ENCODE assay signal across 26 mouse cellular contexts in the genomic region with DNA sequence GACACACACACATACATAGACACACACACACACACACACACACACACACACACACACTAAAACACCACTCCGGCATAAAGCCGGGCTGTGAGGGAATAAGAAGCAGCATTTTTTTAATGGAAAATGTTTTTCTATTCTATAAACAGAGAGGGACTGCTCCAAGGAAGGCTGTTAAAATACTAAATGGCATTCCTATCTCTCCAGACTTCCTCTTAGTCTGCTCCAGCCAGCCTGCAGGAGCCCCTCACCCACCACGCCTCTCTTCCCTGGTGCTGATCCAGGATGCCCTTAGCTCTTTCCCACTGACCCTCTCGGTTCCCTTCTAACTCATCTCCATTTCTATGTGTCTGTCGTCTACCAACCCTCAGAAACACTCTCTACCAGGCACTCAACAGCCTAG. TPM values are rescaled to one million over a fixed set of nuclear protein-coding genes. Genes with fewer than 3 reads are reported as not detected.
DNase-seq lines count a peak whose midpoint lies in the region; ATAC-seq and TF ChIP-seq lines count a peak whose summit lies in the region.
"Had no signal": no experiment of that assay in that cellular context is flagged by ENCODE, and none has a peak within 500 bp of the region (broad histone marks: within the 10 kb centered on the region; RNA-seq: fewer than 3 reads in every experiment).

No protein-coding gene starts in this region.

- H3K4me2 ChIP-seq in heart, embryonic 14.5 days (ENCODE audit: low read length): no peak overlapping the region
- no peak overlapping the region for H3K4me2 ChIP-seq in lung, embryonic 15.5 days
- no peak overlapping the region for H3K4me2 ChIP-seq in intestine, postnatal 0 days (replicated peaks; ENCODE audit: low read depth)
- H3K4me2 ChIP-seq: hindbrain, embryonic 14.5 days; limb, embryonic 15.5 days; midbrain, embryonic 13.5 days; neural tube, embryonic 12.5 days had no signal

- WGBS in heart, embryonic 14.5 days: 71% methylated on average over 5 of the region's 5 CpGs
- 57% methylated on average over 5 of the region's 5 CpGs for WGBS in lung, embryonic 15.5 days
- 73% methylated on average over 5 of the region's 5 CpGs for WGBS in intestine, postnatal 0 days
- WGBS in small intestine, adult 2 months: 79% methylated on average over 5 of the region's 5 CpGs

- H3K9me3 ChIP-seq in heart, embryonic 14.5 days (ENCODE audit: control insufficient read depth, low read length): peaks cover 9% of the 10 kb centered on the region; the same call in 1 of the 2 replicates
- H3K9me3 ChIP-seq in lung, embryonic 15.5 days: peaks cover 5% of the 10 kb centered on the region; the same call in 1 of the 2 replicates
- no peaks in the 10 kb centered on the region for H3K9me3 ChIP-seq in intestine, postnatal 0 days (ENCODE audit: control insufficient read depth)

- no peaks in the 10 kb centered on the region for H3K36me3 ChIP-seq in heart, embryonic 14.5 days (ENCODE audit: control insufficient read depth, insufficient read depth, low read length)
- H3K36me3 ChIP-seq in lung, embryonic 15.5 days: no peaks in the 10 kb centered on the region
- peaks cover 3% of the 10 kb centered on the region; the same call in 1 of the 2 replicates for H3K36me3 ChIP-seq in intestine, postnatal 0 days (ENCODE audit: control insufficient read depth, insufficient read depth)
- H3K36me3 ChIP-seq in small intestine, adult 2 months (ENCODE audit: control insufficient read depth, insufficient read depth, low read length): peaks cover 13% of the 10 kb centered on the region
- H3K36me3 ChIP-seq: limb, embryonic 15.5 days; midbrain, embryonic 13.5 days; neural tube, embryonic 12.5 days had no signal

- peaks cover 2 to 12% of the 10 kb centered on the region in 2 experiments for H3K4me1 ChIP-seq in heart, embryonic 14.5 days (ENCODE audit: control insufficient read depth in 2 of 2, insufficient read depth in 2 of 2, low read length in 2 of 2)
- H3K4me1 ChIP-seq in lung, embryonic 15.5 days: peaks cover 22% of the 10 kb centered on the region
- peaks cover 20% of the 10 kb centered on the region for H3K4me1 ChIP-seq in intestine, postnatal 0 days (replicated peaks; ENCODE audit: control insufficient read depth, insufficient read depth, low read length)
- peaks cover 27% of the 10 kb centered on the region; the same call in 1 of the 2 replicates for H3K4me1 ChIP-seq in small intestine, adult 2 months (ENCODE audit: control insufficient read depth, insufficient read depth, insufficient read length, low read length)
- H3K4me1 ChIP-seq: midbrain, embryonic 13.5 days; neural tube, embryonic 12.5 days had no signal

- TF ChIP-seq POLR2A in small intestine, adult 2 months (IDR thresholded peaks at IDR 0.05; ENCODE audit: low read depth, low read length): no peak

- peak overlapping the region; percentile 61 to 66; a peak in 3 of 4 replicates for H3K27ac ChIP-seq in heart, embryonic 14.5 days (replicated peaks in 1 of 2; ENCODE audit: control insufficient read depth in 1 of 2, insufficient read depth in 1 of 2, low read depth in 2 of 2, low read length in 2 of 2)
- H3K27ac ChIP-seq in lung, embryonic 15.5 days: peak overlapping the region; percentile 11
- H3K27ac ChIP-seq in intestine, postnatal 0 days (ENCODE audit: low read depth, low read length): peak overlapping the region; percentile 5; the same call in 1 of the 2 replicates
- H3K27ac ChIP-seq in small intestine, adult 2 months (ENCODE audit: insufficient read depth, low read depth, low read length): peak overlapping the region; percentile 89
- H3K27ac ChIP-seq: forebrain, embryonic 10.5 days; hindbrain, embryonic 14.5 days; macrophage; midbrain, embryonic 13.5 days; neural tube, embryonic 12.5 days had no signal

- H3K4me3 ChIP-seq in heart, embryonic 14.5 days (ENCODE audit: control insufficient read depth in 1 of 2, insufficient read depth in 1 of 2, low read depth in 1 of 2, low read length in 2 of 2): no peak overlapping the region
- H3K4me3 ChIP-seq in lung, embryonic 15.5 days: no peak overlapping the region
- no peak overlapping the region for H3K4me3 ChIP-seq in intestine, postnatal 0 days (ENCODE audit: low read depth, low read length)
- H3K4me3 ChIP-seq in small intestine, adult 2 months (ENCODE audit: low read depth, low read length): no peak overlapping the region
- H3K4me3 ChIP-seq: forebrain, embryonic 10.5 days; gastrocnemius, adult 2 months; limb, embryonic 15.5 days; midbrain, embryonic 13.5 days; neural tube, embryonic 12.5 days had no signal

- DNase-seq in heart, adult 18-20 months: no peak
- no peak for DNase-seq in lung, adult 18-20 months
- no peak for DNase-seq in gastrocnemius, adult 8-10 months (ENCODE audit: low spot score in 2 of 2)
- DNase-seq: cerebellum, adult 8-10 months; gastrocnemius, adult 2 months; kidney, adult 11 months; right cerebral cortex, adult 18-20 months; thymus, adult 18-20 months; thymus, postnatal 4 days had no signal

- H3K9ac ChIP-seq in heart, embryonic 14.5 days (ENCODE audit: low read length): no peak overlapping the region
- no peak overlapping the region for H3K9ac ChIP-seq in lung, embryonic 15.5 days
- H3K9ac ChIP-seq in intestine, postnatal 0 days (ENCODE audit: low read depth, low read length): no peak overlapping the region
- H3K9ac ChIP-seq: hindbrain, embryonic 14.5 days; limb, embryonic 15.5 days; midbrain, embryonic 13.5 days; neural tube, embryonic 12.5 days had no signal

- ATAC-seq in heart, embryonic 14.5 days (ENCODE audit: insufficient number of reproducible peaks, insufficient read depth, low FRiP score, low read depth): no peak
- ATAC-seq in lung, embryonic 15.5 days (ENCODE audit: borderline replicate concordance, extremely low read depth, low FRiP score, low TSS enrichment): peak; percentile 66
- no peak for ATAC-seq in intestine, postnatal 0 days
- no peak for ATAC-seq in inflammation-experienced regulatory T-cells, adult 6 months
- ATAC-seq: midbrain, embryonic 13.5 days had no signal

- H3K27me3 ChIP-seq in heart, embryonic 14.5 days (ENCODE audit: control insufficient read depth, insufficient read depth, low read length): no peaks in the 10 kb centered on the region
- H3K27me3 ChIP-seq in lung, embryonic 15.5 days: no peaks in the 10 kb centered on the region
- H3K27me3 ChIP-seq in intestine, postnatal 0 days (replicated peaks; ENCODE audit: control insufficient read depth, insufficient read depth, low read length): no peaks in the 10 kb centered on the region
- H3K27me3 ChIP-seq in small intestine, adult 2 months (ENCODE audit: control insufficient read depth, insufficient read depth, low read length): no peaks in the 10 kb centered on the region
- H3K27me3 ChIP-seq: limb, embryonic 15.5 days; midbrain, embryonic 13.5 days; neural tube, embryonic 12.5 days had no signal

- TF ChIP-seq CTCF in intestine, postnatal 0 days (IDR thresholded peaks at IDR 0.05; ENCODE audit: low read depth): no peak
- no peak for TF ChIP-seq CTCF in small intestine, adult 2 months (IDR thresholded peaks at IDR 0.05; ENCODE audit: extremely low read depth, insufficient read length, insufficient replicate concordance, low read depth, low read length)

RNA-seq across cellular contexts. Expression of a gene that starts 43.9 kb away (rescaled TPM):
- polyA plus RNA-seq in heart, embryonic 14.5 days (2014; fragmentation: Nextera tagmentation; extraction: Ambion mirVana): not detected in 2 replicates
- not detected for total RNA-seq in heart, adult 18-20 months (2021)
- not detected in 2 replicates for polyA plus RNA-seq in lung, embryonic 15.5 days (2015; fragmentation: Nextera tagmentation; extraction: Ambion mirVana)
- not detected in 2 replicates for polyA plus RNA-seq in intestine, postnatal 0 days (2015; fragmentation: Nextera tagmentation; extraction: Ambion mirVana)
- polyA plus RNA-seq in small intestine, adult 2 months (2012; rRNA removed): not detected in 2 replicates
- not detected for total RNA-seq in gastrocnemius, adult 8-10 months (2022)
- not detected for polyA plus RNA-seq in inflammation-experienced regulatory T-cells, adult 6 months (2017; shearing (Covaris generic))
- total RNA-seq: adrenal gland, adult 18-20 months; gastrocnemius, adult 2 months; granulocyte monocyte progenitor cell, adult 5-6 weeks; layer of hippocampus, postnatal 25 days; left cerebral cortex, postnatal 10 days had no signal
- polyA plus RNA-seq: forebrain, embryonic 10.5 days; hindbrain, embryonic 14.5 days; kidney, embryonic 16.5 days; large intestine, adult 2 months; limb, embryonic 15.5 days; macrophage; midbrain, embryonic 13.5 days; neural tube, embryonic 12.5 days had no signal

RNA-seq across cellular contexts. Expression of a gene that starts 44.5 kb away (rescaled TPM):
- polyA plus RNA-seq in heart, embryonic 14.5 days (2014; fragmentation: Nextera tagmentation; extraction: Ambion mirVana): 28.1 and 28.8 TPM in 2 replicates
- 10 to 100 TPM; 21.3 to 22.6 TPM for total RNA-seq in heart, adult 18-20 months (2021)
- 29.9 and 30.8 TPM in 2 replicates for polyA plus RNA-seq in lung, embryonic 15.5 days (2015; fragmentation: Nextera tagmentation; extraction: Ambion mirVana)
- polyA plus RNA-seq in intestine, postnatal 0 days (2015; fragmentation: Nextera tagmentation; extraction: Ambion mirVana): 63.3 and 65.2 TPM in 2 replicates
- 38.0 and 87.5 TPM in 2 replicates for polyA plus RNA-seq in small intestine, adult 2 months (2012; rRNA removed)
- total RNA-seq in gastrocnemius, adult 8-10 months (2022): 10 to 100 TPM; 37.1 to 42.2 (median 41.1) TPM
- 10 to 100 TPM; 20.2 to 36.2 (median 30.8) TPM for polyA plus RNA-seq in inflammation-experienced regulatory T-cells, adult 6 months (2017; shearing (Covaris generic))

Comparison
In these comparisons a context has a peak if more than half of its experiments do, and no peak if none do; other contexts are left out.
1. H3K27ac ChIP-seq: peak in every context shown above with its lines; median percentile 89 in small intestine, adult 2 months; 64 in heart, embryonic 14.5 days; 11 in lung, embryonic 15.5 days; 5 in intestine, postnatal 0 days.